Mouse (Mus musculus) MEL (cell line): Measurements from ENCODE around the gene Nop10. TPM values are rescaled to one million over a fixed set of nuclear protein-coding genes. Genes with fewer than 3 reads are reported as not detected.

Source experiments
- DNase-seq: peaks from one replicate; pipeline ENCODE4 v3.0.0; 2011; ENCODE audit warnings: low read depth, low spot score
- H3K27ac ChIP-seq: 2 replicates; pipeline ENCODE4 v1.5.1; 2012; ENCODE audit warnings: low read depth, mild to moderate bottlenecking, control low read depth, low read length, moderate library complexity; ENCODE audit not compliant: control insufficient read depth
- H3K27me3 ChIP-seq, 2 experiments: fragments of 150-350 bp in 1 of 2; sonication (generic) in 1 of 2; 2 replicates each; pipeline ENCODE4 v1.6.1; 2012; ENCODE audit warnings: low read length in 2 of 2, mild to moderate bottlenecking in 2 of 2, improper control_type of control experiment in 1 of 2, moderate library complexity in 1 of 2; ENCODE audit not compliant: insufficient read depth in 2 of 2, control insufficient read depth in 1 of 2
- H3K36me3 ChIP-seq, 2 experiments: 2 replicates each; pipeline ENCODE4 v1.6.1; 2012 to 2014; ENCODE audit warnings: low read length in 2 of 2, improper control_type of control experiment in 1 of 2, inconsistent platforms in 1 of 2, mild to moderate bottlenecking in 1 of 2; ENCODE audit not compliant: insufficient read depth in 2 of 2, control insufficient read depth in 1 of 2
- H3K4me1 ChIP-seq, 2 experiments: fragments of 150-350 bp in 1 of 2; sonication (generic) in 1 of 2; 2 replicates each; pipeline ENCODE4 v1.6.1; 2012; ENCODE audit warnings: low read length in 2 of 2, improper control_type of control experiment in 1 of 2, mild to moderate bottlenecking in 1 of 2; ENCODE audit not compliant: insufficient read depth in 2 of 2, control insufficient read depth in 1 of 2
- H3K4me3 ChIP-seq, 2 experiments: fragments of 150-350 bp in 1 of 2; sonication (generic) in 1 of 2; 2 replicates each; pipeline ENCODE4 v1.5.1; 2012; ENCODE audit warnings: low read depth in 2 of 2, low read length in 2 of 2, mild to moderate bottlenecking in 2 of 2, moderate library complexity in 2 of 2, control low read depth in 1 of 2, improper control_type of control experiment in 1 of 2; ENCODE audit not compliant: control insufficient read depth in 1 of 2, insufficient read depth in 1 of 2
- H3K79me2 ChIP-seq: 2 replicates; pipeline ENCODE4 v1.6.1; 2012; ENCODE audit warnings: mild to moderate bottlenecking, low read length, moderate library complexity; ENCODE audit not compliant: control insufficient read depth, poor library complexity, insufficient read depth
- H3K9ac ChIP-seq: 2 replicates; pipeline ENCODE4 v1.6.1; 2012; ENCODE audit warnings: low read depth, mild to moderate bottlenecking, control low read depth, low read length, moderate library complexity; ENCODE audit not compliant: control insufficient read depth, poor library complexity, severe bottlenecking
- H3K9me3 ChIP-seq: fragments of 150-350 bp; sonication (generic); replicated peaks from 2 replicates; pipeline ENCODE4 v1.6.1; 2012; ENCODE audit warnings: mild to moderate bottlenecking, low read length, improper control_type of control experiment, moderate library complexity; ENCODE audit not compliant: insufficient read depth
- CHD1 ChIP-seq: IDR thresholded peaks from 2 replicates; pipeline ENCODE4 v1.6.1; 2012; ENCODE audit warnings: low read depth, mild to moderate bottlenecking, inconsistent platforms, low read length, improper control_type of control experiment
- CTCF ChIP-seq, 3 experiments: IDR thresholded peaks in 2 of 3; conservative IDR thresholded peaks in 1 of 3; 2 replicates each; pipeline ENCODE4 v1.5.1; 2011 to 2012; ENCODE audit warnings: low read length in 3 of 3, low read depth in 2 of 3, mild to moderate bottlenecking in 2 of 3, improper control_type of control experiment in 1 of 3, inconsistent platforms in 1 of 3, mixed read lengths in 1 of 3, moderate library complexity in 1 of 3; ENCODE audit not compliant: control insufficient read depth in 1 of 3, insufficient read depth in 1 of 3, poor library complexity in 1 of 3, severe bottlenecking in 1 of 3
- E2F4 ChIP-seq: IDR thresholded peaks from 2 replicates; pipeline ENCODE4 v1.6.1; 2011; ENCODE audit warnings: low read depth, low read length, improper control_type of control experiment, borderline replicate concordance
- EP300 ChIP-seq, 2 experiments: IDR thresholded peaks; 2 replicates each; pipeline ENCODE4 v1.6.1; 2011; ENCODE audit warnings: improper control_type of control experiment in 2 of 2, low read length in 2 of 2, low read depth in 1 of 2, mild to moderate bottlenecking in 1 of 2
- ETS1 ChIP-seq: IDR thresholded peaks from 2 replicates; pipeline ENCODE4 v1.6.1; 2012; ENCODE audit warnings: low read depth, mild to moderate bottlenecking, inconsistent platforms, low read length, improper control_type of control experiment, moderate library complexity
- GATA1 ChIP-seq: IDR thresholded peaks from 2 replicates; pipeline ENCODE4 v1.6.1; 2011; ENCODE audit warnings: low read depth, low read length, improper control_type of control experiment
- JUND ChIP-seq: IDR thresholded peaks from 2 replicates; pipeline ENCODE4 v1.6.1; 2011; ENCODE audit warnings: low read depth, mild to moderate bottlenecking, improper control_type of control experiment, low read length
- MAFK ChIP-seq: IDR thresholded peaks from 2 replicates; pipeline ENCODE4 v1.6.1; 2011; ENCODE audit warnings: low read depth, mild to moderate bottlenecking, low read length, improper control_type of control experiment, borderline replicate concordance
- MEF2A ChIP-seq: IDR thresholded peaks from 2 replicates; pipeline ENCODE4 v1.6.1; 2014; ENCODE audit warnings: low read depth, mild to moderate bottlenecking, inconsistent platforms, low read length, improper control_type of control experiment; ENCODE audit not compliant: poor library complexity, insufficient replicate concordance, severe bottlenecking; ENCODE audit errors: extremely low read depth
- MXI1 ChIP-seq: IDR thresholded peaks from 2 replicates; pipeline ENCODE4 v1.6.1; 2011; ENCODE audit warnings: mild to moderate bottlenecking, low read depth, low read length, improper control_type of control experiment
- MYC ChIP-seq: IDR thresholded peaks from 2 replicates; pipeline ENCODE4 v1.6.1; 2011; ENCODE audit warnings: low read depth, mild to moderate bottlenecking, low read length, improper control_type of control experiment, moderate library complexity
- POLR2A ChIP-seq, 2 experiments: IDR thresholded peaks; 2 replicates each; pipeline ENCODE4 v1.6.1; 2011 to 2012; ENCODE audit warnings: low read length in 2 of 2, mild to moderate bottlenecking in 2 of 2, control low read depth in 1 of 2, improper control_type of control experiment in 1 of 2, low read depth in 1 of 2, moderate library complexity in 1 of 2; ENCODE audit not compliant: control insufficient read depth in 1 of 2, insufficient read depth in 1 of 2, poor library complexity in 1 of 2
- POLR2AphosphoS2 ChIP-seq: IDR thresholded peaks from 2 replicates; pipeline ENCODE4 v1.6.1; 2011; ENCODE audit warnings: low read length, improper control_type of control experiment
- RAD21 ChIP-seq: IDR thresholded peaks from 2 replicates; pipeline ENCODE4 v1.6.1; 2011; ENCODE audit warnings: mild to moderate bottlenecking, low read depth, low read length, improper control_type of control experiment
- TAL1 ChIP-seq: IDR thresholded peaks from 2 replicates; pipeline ENCODE4 v1.6.1; 2012; ENCODE audit warnings: mild to moderate bottlenecking, inconsistent platforms, low read length, moderate library complexity, mixed read lengths
- TCF12 ChIP-seq: IDR thresholded peaks from 2 replicates; pipeline ENCODE4 v1.6.1; 2014; ENCODE audit warnings: low read depth, mild to moderate bottlenecking, inconsistent platforms, low read length, improper control_type of control experiment, moderate library complexity
- USF2 ChIP-seq, 2 experiments: IDR thresholded peaks; 2 replicates each; pipeline ENCODE4 v1.6.1; 2011 to 2012; ENCODE audit warnings: improper control_type of control experiment in 2 of 2, low read length in 2 of 2, borderline replicate concordance in 1 of 2, inconsistent platforms in 1 of 2, low read depth in 1 of 2, mild to moderate bottlenecking in 1 of 2; ENCODE audit not compliant: insufficient read depth in 1 of 2
- ZC3H11A ChIP-seq: IDR thresholded peaks from 2 replicates; pipeline ENCODE4 v1.6.1; 2012; ENCODE audit warnings: low read depth, mild to moderate bottlenecking, inconsistent platforms, low read length, improper control_type of control experiment
- ZKSCAN1 ChIP-seq: IDR thresholded peaks from 2 replicates; pipeline ENCODE4 v1.6.1; 2012; ENCODE audit warnings: low read depth, mild to moderate bottlenecking, inconsistent platforms, low read length, improper control_type of control experiment, moderate library complexity
- ZNF384 ChIP-seq: IDR thresholded peaks from 2 replicates; pipeline ENCODE4 v1.6.1; 2012; ENCODE audit warnings: low read depth, mild to moderate bottlenecking, inconsistent platforms, low read length, improper control_type of control experiment
- polyA plus RNA-seq, 2 experiments: library from polyadenylated mRNA; stranded (reverse) in 1 of 2; unstranded in 1 of 2; fragments of >175 nt in 1 of 2; fragments of >200 nt in 1 of 2; gene quantifications; 2 replicates each; pipeline versions ENCODE4 v1.2.1 to v1.2.4; 2012; ENCODE audit warnings: low replicate concordance in 2 of 2, low read depth in 1 of 2; ENCODE audit not compliant: insufficient read length in 2 of 2, insufficient read depth in 1 of 2, missing spikeins in 1 of 2
- total RNA-seq: library from RNA; depleted of rRNA; stranded (reverse); fragments of 300-350 nt; gene quantifications from 2 replicates; pipeline ENCODE4 v1.2.3, GENCODE M21; 2012

The Nop10 gene
- total and polyA plus RNA-seq, 3 experiments = 253 to 275 TPM; not detected in 1

- Histone ChIP-seq H3K9ac (no peak overlapping the region), H3K36me3 (peaks cover 0 to 2% of the 10 kb centered on the region in 2 experiments; a peak in 1 of 4 replicates), H3K27me3 (no peaks in the 10 kb centered on the region; a peak in 1 of 4 replicates), H3K27ac (no peak overlapping the region), H3K4me3 (no peak overlapping the region), H3K9me3 (no peaks in the 10 kb centered on the region), H3K4me1 (peaks cover 0 to 6% of the 10 kb centered on the region in 2 experiments; a peak in 1 of 4 replicates), H3K79me2 (no peaks in the 10 kb centered on the region)
- DNase-seq = peak; percentile 52
- TF ChIP-seq ETS1 (no peak), ZNF384 (no peak), TCF12 (peak; percentile 55; the same call in 1 of the 2 replicates), EP300 (IDR thresholded peaks at IDR 0.05; ENCODE audit: low read depth in 1 of 2, low read length in 2 of 2) (peak; percentile 60 to 61; a peak in 2 of 4 replicates), MYC (no peak), TAL1 (peak; percentile 51), GATA1 (peak; percentile 58), E2F4 (no peak), CHD1 (no peak)
Measured at GRCm38 (mm10) chr2:112222607-112223006, 39.1 kb upstream of the Nop10 start.

GRCm38 (mm10) chr2:112224356-112224755 lies 37.4 kb upstream of the Nop10 start:
- Histone ChIP-seq H3K4me3 (no peak overlapping the region), H3K9ac (no peak overlapping the region), H3K27ac (no peak overlapping the region), H3K79me2 (no peaks in the 10 kb centered on the region), H3K36me3 (peaks cover 0 to 2% of the 10 kb centered on the region in 2 experiments; a peak in 1 of 4 replicates), H3K4me1 (peaks cover 0 to 6% of the 10 kb centered on the region in 2 experiments; a peak in 1 of 4 replicates), H3K27me3 (no peaks in the 10 kb centered on the region; a peak in 2 of 4 replicates), H3K9me3 (no peaks in the 10 kb centered on the region)
- DNase-seq = no peak
- TF ChIP-seq CTCF (IDR thresholded peaks at IDR 0.05 in 2 of 3, conservative IDR thresholded peaks at IDR 0.05 in 1 of 3; ENCODE audit: control insufficient read depth in 1 of 3, insufficient read depth in 1 of 3, low read depth in 2 of 3, low read length in 3 of 3, poor library complexity in 1 of 3, severe bottlenecking in 1 of 3) (no peak), USF2 (IDR thresholded peaks at IDR 0.05; ENCODE audit: borderline replicate concordance in 1 of 2, insufficient read depth in 1 of 2, low read depth in 1 of 2, low read length in 2 of 2) (no peak), MAFK (no peak), EP300 (IDR thresholded peaks at IDR 0.05; ENCODE audit: low read depth in 1 of 2, low read length in 2 of 2) (no peak), MXI1 (no peak), RAD21 (no peak), ZNF384 (no peak), JUND (no peak), E2F4 (no peak), POLR2A (IDR thresholded peaks at IDR 0.05; ENCODE audit: control insufficient read depth in 1 of 2, insufficient read depth in 1 of 2, low read depth in 1 of 2, low read length in 2 of 2, poor library complexity in 1 of 2) (no peak), ZC3H11A (no peak), MEF2A (no peak), POLR2AphosphoS2 (no peak), ZKSCAN1 (no peak), CHD1 (no peak)
